Mouse (Mus musculus) megakaryocyte-erythroid progenitor cell, adult 5-6 weeks (primary cell): ENCODE results near the gene Aamp. TPM values are rescaled to one million over a fixed set of nuclear protein-coding genes. Genes with fewer than 3 reads are reported as not detected.

Experiments
- ATAC-seq: replicated peaks from 2 replicates; pipeline ENCODE4 v1.8.0; 2016; ENCODE audit warnings: mild to moderate bottlenecking, inconsistent platforms; ENCODE audit not compliant: severe bottlenecking, poor library complexity, low FRiP score, low TSS enrichment
- total RNA-seq, 2 experiments: library from RNA; stranded (forward) in 1 of 2; stranded (reverse) in 1 of 2; fragments of 200-1000, 215-1000 nt in 1 of 2; fragments of >200 nt in 1 of 2; fragmentation: Nextera tagmentation in 1 of 2; gene quantifications; 2 replicates each; pipeline ENCODE4 v1.2.3; 2014 to 2017

The Aamp gene
- total RNA-seq, 2 experiments from 2014 or later: 90.5 to 95.3 TPM

GRCm38 (mm10) chr1:74285212-74286010, 873 bp upstream of the Aamp start:
- no peak for ATAC-seq

- ATAC-seq: peak; percentile 34
These were observed 663 bp downstream of the Aamp start for GRCm38 (mm10) chr1:74283686-74284463.

GRCm38 (mm10) chr1:74282896-74283625, 1.5 kb downstream of the Aamp start:
- no peak for ATAC-seq

GRCm38 (mm10) chr1:74281886-74282285, 2.7 kb downstream of the Aamp start:
- ATAC-seq: no peak

- no peak for ATAC-seq
These were observed 3.2 kb downstream of the Aamp start for GRCm38 (mm10) chr1:74281372-74281771.

- ATAC-seq: no peak
These were observed 3.8 kb downstream of the Aamp start for GRCm38 (mm10) chr1:74280591-74281325.

- ATAC-seq: no peak
These were observed 5.5 kb downstream of the Aamp start for GRCm38 (mm10) chr1:74278988-74279387.

GRCm38 (mm10) chr1:74278538-74278937, 6.0 kb downstream of the Aamp start, which contains the start of gene Gpbar1:
Gpbar1 (plus strand) TSS chr1:74278550.
- ATAC-seq: no peak

GRCm38 (mm10) chr1:74277883-74278537, 6.5 kb downstream of the Aamp start:
- no peak for ATAC-seq

GRCm38 (mm10) chr1:74277041-74277440, 7.5 kb downstream of the Aamp start:
- no peak for ATAC-seq

GRCm38 (mm10) chr1:74275015-74275414, 9.5 kb downstream of the Aamp start:
- no peak for ATAC-seq

GRCm38 (mm10) chr1:74271659-74272058, 12.9 kb downstream of the Aamp start:
- no peak for ATAC-seq

- ATAC-seq: no peak
These were observed 15.8 kb downstream of the Aamp start for GRCm38 (mm10) chr1:74268750-74269149.

GRCm38 (mm10) chr1:74262510-74262909, 22.0 kb downstream of the Aamp start:
- ATAC-seq: no peak

- no peak for ATAC-seq
These were observed 27.8 kb downstream of the Aamp start for GRCm38 (mm10) chr1:74256782-74257181.

- ATAC-seq: no peak
These were observed 28.7 kb downstream of the Aamp start for GRCm38 (mm10) chr1:74255704-74256345.

GRCm38 (mm10) chr1:74250096-74250495, 34.4 kb downstream of the Aamp start:
- no peak for ATAC-seq

- ATAC-seq: no peak
These were observed 35.1 kb downstream of the Aamp start for GRCm38 (mm10) chr1:74249331-74249980.
